ENCODE assay signal across 8 mouse cellular contexts in genomic region chr6:85374734-85375114, GRCm38 (mm10). TPM values are rescaled to one million over a fixed set of nuclear protein-coding genes. Genes with fewer than 3 reads are reported as not detected.
DNase-seq lines count a peak whose midpoint lies in the region; ATAC-seq and TF ChIP-seq lines count a peak whose summit lies in the region.

No protein-coding gene starts in this region.

- peak overlapping the region; percentile 73 for H3K27ac ChIP-seq in forebrain, embryonic 15.5 days (replicated peaks)

- no peaks in the 10 kb centered on the region for H3K9me3 ChIP-seq in forebrain, embryonic 15.5 days

- H3K27me3 ChIP-seq in forebrain, embryonic 15.5 days: no peaks in the 10 kb centered on the region

- peak overlapping the region; percentile 75 for H3K4me3 ChIP-seq in forebrain, embryonic 15.5 days
- H3K4me3 ChIP-seq in lung, adult 2 months (replicated peaks; ENCODE audit: extremely low read depth, low read depth, low read length): peak overlapping the region; percentile 99

- peak; percentile 97 for DNase-seq in ES-CJ7 (ENCODE audit: low read depth, low spot score)
- DNase-seq in cerebellum, adult 11 months: peak; percentile 97
- DNase-seq in heart, postnatal 25 days (ENCODE audit: low spot score): peak; percentile 90
- peak; percentile 92 to 96 for DNase-seq in layer of hippocampus, adult 18-20 months (ENCODE audit: low spot score in 2 of 2)
- peak; percentile 95 for DNase-seq in lung, adult 2 months
- DNase-seq in thymus, adult 18-20 months: peak; percentile 90 to 91

- H3K4me2 ChIP-seq in forebrain, embryonic 15.5 days (replicated peaks): peak overlapping the region; percentile 76

- no peak for TF ChIP-seq CTCF in lung, adult 2 months (IDR thresholded peaks at IDR 0.05; ENCODE audit: insufficient read depth, low read length)

- peak; percentile 97 for ATAC-seq in forebrain, embryonic 15.5 days (replicated peaks)
- ATAC-seq in neutrophil, adult 5-6 weeks (ENCODE audit: extremely low read depth, insufficient number of reproducible peaks, low FRiP score, poor library complexity, severe bottlenecking): peak; percentile 94

- H3K36me3 ChIP-seq in forebrain, embryonic 15.5 days: no peaks in the 10 kb centered on the region

- peaks cover 28% of the 10 kb centered on the region for H3K4me1 ChIP-seq in forebrain, embryonic 15.5 days
- peaks cover 5% of the 10 kb centered on the region; the same call in 1 of the 2 replicates for H3K4me1 ChIP-seq in lung, adult 2 months (ENCODE audit: control insufficient read depth, insufficient read depth, low read length)

- peak overlapping the region; percentile 51 for H3K9ac ChIP-seq in forebrain, embryonic 15.5 days (replicated peaks)

- 0% methylated on average over 19 of the region's 19 CpGs for WGBS in forebrain, embryonic 15.5 days
- under 1% methylated on average over 19 of the region's 19 CpGs for WGBS in lung, adult 2 months

- TF ChIP-seq POLR2A in lung, adult 2 months (IDR thresholded peaks at IDR 0.05; ENCODE audit: borderline replicate concordance, extremely low read depth, low read depth, low read length): no peak

- intact Hi-C loops in heart, postnatal 25 days (cut with DNase I): no loop called here

RNA-seq across cellular contexts. Expression of gene Rab11fip5, which starts 0.3 kb away (rescaled TPM):
- 15.1 and 15.2 TPM in 2 replicates for polyA plus RNA-seq in forebrain, embryonic 15.5 days (2015; fragmentation: Nextera tagmentation; extraction: Ambion mirVana)
- 10 to 100 TPM; 59.9 to 68.6 TPM for total RNA-seq in heart, postnatal 25 days (2021)
- total RNA-seq in layer of hippocampus, adult 18-20 months (2021): 10 to 100 TPM; 60.7 to 61.2 TPM
- polyA plus RNA-seq in lung, adult 2 months (2012; rRNA removed): 20.0 and 24.9 TPM in 2 replicates
- total RNA-seq in neutrophil, adult 5-6 weeks (2017): 10.8 and 10.9 TPM in 2 replicates

RNA-seq across cellular contexts. Expression of gene Sfxn5, which starts 41.5 kb away (rescaled TPM):
- 24.2 and 25.3 TPM in 2 replicates for polyA plus RNA-seq in forebrain, embryonic 15.5 days (2015; fragmentation: Nextera tagmentation; extraction: Ambion mirVana)
- total RNA-seq in heart, postnatal 25 days (2021): 1 to 10 TPM; 4.6 to 4.8 TPM
- 100 to 1,000 TPM; 177 TPM for total RNA-seq in layer of hippocampus, adult 18-20 months (2021)
- 8.0 and 8.2 TPM in 2 replicates for polyA plus RNA-seq in lung, adult 2 months (2012; rRNA removed)
- total RNA-seq in neutrophil, adult 5-6 weeks (2017): 104 and 118 TPM in 2 replicates

RNA-seq across cellular contexts. Expression of gene Noto, which starts 49.0 kb away (rescaled TPM):
- not detected in 2 replicates for polyA plus RNA-seq in forebrain, embryonic 15.5 days (2015; fragmentation: Nextera tagmentation; extraction: Ambion mirVana)
- total RNA-seq in heart, postnatal 25 days (2021): not detected
- not detected for total RNA-seq in layer of hippocampus, adult 18-20 months (2021)
- 0.16 TPM in 1 of 2 replicates, not detected in the other for polyA plus RNA-seq in lung, adult 2 months (2012; rRNA removed)
- not detected in 2 replicates for total RNA-seq in neutrophil, adult 5-6 weeks (2017)

RNA-seq across cellular contexts. Expression of gene Smyd5, which starts 57.1 kb away (rescaled TPM):
- 54.2 and 56.8 TPM in 2 replicates for polyA plus RNA-seq in forebrain, embryonic 15.5 days (2015; fragmentation: Nextera tagmentation; extraction: Ambion mirVana)
- total RNA-seq in heart, postnatal 25 days (2021): 1 to 10 TPM; 6.5 to 8.7 TPM
- 10 to 100 TPM; 46.9 to 49.0 TPM for total RNA-seq in layer of hippocampus, adult 18-20 months (2021)
- polyA plus RNA-seq in lung, adult 2 months (2012; rRNA removed): 15.0 and 21.1 TPM in 2 replicates
- 22.2 and 23.2 TPM in 2 replicates for total RNA-seq in neutrophil, adult 5-6 weeks (2017)

Comparison
In these comparisons a context has a peak if more than half of its experiments do, and no peak if none do; other contexts are left out.
1. Peak in every context shown above with its lines: DNase-seq, ATAC-seq, H3K4me3 ChIP-seq and H3K27ac ChIP-seq.
2. RNA of gene Sfxn5, which starts 41.5 kb away (total RNA-seq): 177 TPM in layer of hippocampus, adult 18-20 months and 104 to 118 TPM in neutrophil, adult 5-6 weeks; 4.6 to 4.8 TPM in heart, postnatal 25 days; every median in the first group is over 10 times any median in the second.